8 mouse cellular contexts compared by ENCODE assay signal in genomic region chr19:41660999-41661374, GRCm38 (mm10).
DNase-seq lines count a peak whose midpoint lies in the region; ATAC-seq and TF ChIP-seq lines count a peak whose summit lies in the region.

No protein-coding gene starts in this region.

- peak; percentile 27 to 44 for DNase-seq in adrenal gland, adult 18-20 months (ENCODE audit: low spot score in 2 of 2)
- DNase-seq in adrenal gland, postnatal 4 days (ENCODE audit: low spot score in 2 of 2) = no peak
- peak; percentile 60 for DNase-seq in midbrain, embryonic 10.5 days (ENCODE audit: low spot score)
- DNase-seq in midbrain, embryonic 11.5 days (ENCODE audit: low spot score, missing footprints) = no peak
- peak; percentile 73 for DNase-seq in stomach, postnatal 0 days (ENCODE audit: low spot score)
- DNase-seq in cerebellum, postnatal 36 days = no peak
- no peak for DNase-seq in cerebellum, adult 8-10 months

- H3K9ac ChIP-seq in midbrain, embryonic 11.5 days (ENCODE audit: low read length) = no peak overlapping the region
- H3K9ac ChIP-seq in stomach, postnatal 0 days (ENCODE audit: low read length) = no peak overlapping the region

- H3K27ac ChIP-seq in midbrain, embryonic 10.5 days (replicated peaks) = no peak overlapping the region
- no peak overlapping the region for H3K27ac ChIP-seq in midbrain, embryonic 11.5 days (ENCODE audit: low read depth, low read length)
- H3K27ac ChIP-seq in stomach, postnatal 0 days (replicated peaks) = no peak overlapping the region

- no peaks in the 10 kb centered on the region for H3K9me3 ChIP-seq in midbrain, embryonic 10.5 days (replicated peaks)
- no peaks in the 10 kb centered on the region for H3K9me3 ChIP-seq in midbrain, embryonic 11.5 days (ENCODE audit: control insufficient read depth, low read length)
- no peaks in the 10 kb centered on the region for H3K9me3 ChIP-seq in stomach, postnatal 0 days (ENCODE audit: control insufficient read depth, low read length)

- no peak overlapping the region for H3K4me3 ChIP-seq in midbrain, embryonic 10.5 days
- H3K4me3 ChIP-seq in midbrain, embryonic 11.5 days (ENCODE audit: low read depth, low read length) = no peak overlapping the region
- no peak overlapping the region for H3K4me3 ChIP-seq in stomach, postnatal 0 days (ENCODE audit: low read depth, low read length)

- no peak for TF ChIP-seq EP300 in stomach, postnatal 0 days (optimal IDR thresholded peaks at IDR 0.05)

- TF ChIP-seq CTCF in stomach, postnatal 0 days (IDR thresholded peaks at IDR 0.05; ENCODE audit: low read depth) = no peak

- H3K4me2 ChIP-seq in midbrain, embryonic 11.5 days = no peak overlapping the region
- no peak overlapping the region for H3K4me2 ChIP-seq in stomach, postnatal 0 days (replicated peaks; ENCODE audit: low read depth)

- WGBS in midbrain, embryonic 10.5 days = 27% methylated on average over 4 of the region's 4 CpGs
- WGBS in midbrain, embryonic 11.5 days = 25% methylated on average over 4 of the region's 4 CpGs
- 15% methylated on average over 4 of the region's 4 CpGs for WGBS in stomach, postnatal 0 days

- peaks cover 91% of the 10 kb centered on the region for H3K4me1 ChIP-seq in midbrain, embryonic 10.5 days
- H3K4me1 ChIP-seq in midbrain, embryonic 11.5 days (ENCODE audit: control insufficient read depth, insufficient read depth, low read length) = peaks cover 32% of the 10 kb centered on the region
- H3K4me1 ChIP-seq in stomach, postnatal 0 days (replicated peaks; ENCODE audit: control insufficient read depth, insufficient read depth) = no peaks in the 10 kb centered on the region

- peaks cover 99% of the 10 kb centered on the region for H3K27me3 ChIP-seq in midbrain, embryonic 10.5 days (ENCODE audit: low read depth, poor library complexity, severe bottlenecking)
- H3K27me3 ChIP-seq in midbrain, embryonic 11.5 days (ENCODE audit: control insufficient read depth, insufficient read depth, low read length) = peaks cover 33% of the 10 kb centered on the region
- H3K27me3 ChIP-seq in stomach, postnatal 0 days (ENCODE audit: control insufficient read depth, insufficient read depth, low read length) = no peaks in the 10 kb centered on the region

- no peaks in the 10 kb centered on the region for H3K36me3 ChIP-seq in midbrain, embryonic 10.5 days
- H3K36me3 ChIP-seq in midbrain, embryonic 11.5 days (ENCODE audit: control insufficient read depth, insufficient read depth, low read length) = no peaks in the 10 kb centered on the region
- no peaks in the 10 kb centered on the region for H3K36me3 ChIP-seq in stomach, postnatal 0 days (ENCODE audit: control insufficient read depth, insufficient read depth, low read length)

- no peak for ATAC-seq in midbrain, embryonic 11.5 days (ENCODE audit: low FRiP score)
- peak; percentile 61; the same call in 1 of the 2 replicates for ATAC-seq in granulocyte monocyte progenitor cell, adult 5-6 weeks (replicated peaks; ENCODE audit: poor library complexity, severe bottlenecking)
- no peak for ATAC-seq in stomach, postnatal 0 days (ENCODE audit: low FRiP score, low TSS enrichment)

Comparison
In these comparisons a context has a peak if more than half of its experiments do, and no peak if none do; other contexts are left out.
1. DNase-seq: peak in adrenal gland, adult 18-20 months (2 of 2), midbrain, embryonic 10.5 days (single experiment) and stomach, postnatal 0 days (single experiment); none in adrenal gland, postnatal 4 days (0 of 2), midbrain, embryonic 11.5 days (single experiment), cerebellum, postnatal 36 days (0 of 2) and cerebellum, adult 8-10 months (single experiment).